Mouse (Mus musculus): Measurements from ENCODE around the gene Hsd17b1. TPM values are rescaled to one million over a fixed set of nuclear protein-coding genes. Genes with fewer than 3 reads are reported as not detected.

Gene Hsd17b1
- polyA plus RNA-seq (2015; fragmentation: Nextera tagmentation; extraction: Ambion mirVana), result 0.13 and 0.26 TPM in 2 replicates

- Histone ChIP-seq H3K27me3 (replicated peaks) (peaks cover 43% of the 10 kb centered on the region), H3K27ac (no peak within 1 kb of the TSS), H3K36me3 (no peaks in the 10 kb centered on the region), H3K4me1 (peaks cover 17% of the 10 kb centered on the region), H3K9me3 (no peaks in the 10 kb centered on the region), H3K4me2 (no peak within 1 kb of the TSS), H3K9ac (no peak within 1 kb of the TSS), H3K4me3 (replicated peaks) (peak within 1 kb of the TSS; percentile 17; the same call in 1 of the 2 replicates)
- WGBS, result 77% methylated on average over 9 of the region's 9 CpGs
- no peak for ATAC-seq (ENCODE audit: insufficient read depth, low FRiP score, low read depth)
Measured at GRCm38 (mm10) chr11:101078121-101078520, at the start of gene Hsd17b1. TSS of gene Hsd17b1 (plus strand) at chr11:101078411.

GRCm38 (mm10) chr11:101029320-101029719, 48.9 kb upstream of the Hsd17b1 start:
- Histone ChIP-seq H3K9me3 (no peaks in the 10 kb centered on the region), H3K4me3 (replicated peaks) (no peak overlapping the region), H3K4me1 (no peaks in the 10 kb centered on the region), H3K27me3 (replicated peaks) (no peaks in the 10 kb centered on the region), H3K4me2 (no peak overlapping the region), H3K36me3 (peaks cover 18% of the 10 kb centered on the region), H3K27ac (no peak overlapping the region), H3K9ac (no peak overlapping the region)
- no peak for ATAC-seq (ENCODE audit: insufficient read depth, low FRiP score, low read depth)
- 94% methylated on average over 8 of the region's 8 CpGs for WGBS

GRCm38 (mm10) chr11:101030136-101030807, 47.9 kb upstream of the Hsd17b1 start:
- H3K9me3 ChIP-seq, result no peaks in the 10 kb centered on the region
- 67% methylated on average over 10 of the region's 10 CpGs for WGBS
- no peaks in the 10 kb centered on the region for H3K4me1 ChIP-seq
- ATAC-seq (ENCODE audit: insufficient read depth, low FRiP score, low read depth), result no peak
- H3K4me3 ChIP-seq (replicated peaks), result no peak overlapping the region
- H3K27me3 ChIP-seq (replicated peaks), result no peaks in the 10 kb centered on the region
- no peak overlapping the region for H3K4me2 ChIP-seq
- H3K27ac ChIP-seq, result no peak overlapping the region
- H3K36me3 ChIP-seq, result peaks cover 24% of the 10 kb centered on the region
- no peak overlapping the region for H3K9ac ChIP-seq

DNA sequence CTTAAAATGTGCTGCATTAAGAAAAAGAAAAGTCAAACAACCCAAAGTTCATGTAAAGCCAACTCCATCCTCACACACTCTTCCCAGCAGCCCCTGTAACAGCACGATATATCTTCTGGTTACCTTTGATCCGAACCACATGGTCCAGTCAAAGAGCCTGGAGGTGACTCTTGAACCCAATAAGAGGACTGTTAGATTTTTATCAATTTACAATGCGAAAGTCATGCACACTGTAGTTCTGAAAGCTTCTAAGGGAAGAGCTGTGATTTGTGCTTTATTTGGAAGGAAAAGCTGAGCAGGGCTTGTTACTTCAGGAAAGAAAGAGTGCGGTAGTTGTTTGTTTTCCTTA, 47.4 kb upstream of the Hsd17b1 start:
- H3K4me3 ChIP-seq (replicated peaks), result no peak overlapping the region
- H3K36me3 ChIP-seq, result peaks cover 24% of the 10 kb centered on the region
- H3K9me3 ChIP-seq, result no peaks in the 10 kb centered on the region
- no peaks in the 10 kb centered on the region for H3K27me3 ChIP-seq (replicated peaks)
- no peak overlapping the region for H3K27ac ChIP-seq
- WGBS, result 73% methylated on average over 4 of the region's 4 CpGs
- H3K4me2 ChIP-seq, result no peak overlapping the region
- no peaks in the 10 kb centered on the region for H3K4me1 ChIP-seq
- no peak overlapping the region for H3K9ac ChIP-seq
- ATAC-seq (ENCODE audit: insufficient read depth, low FRiP score, low read depth), result no peak

- WGBS, result 84% methylated on average over 1 of the region's 1 CpGs
- ATAC-seq (ENCODE audit: insufficient read depth, low FRiP score, low read depth), result no peak
- Histone ChIP-seq H3K36me3 (peaks cover 26% of the 10 kb centered on the region), H3K9me3 (no peaks in the 10 kb centered on the region), H3K4me3 (replicated peaks) (no peak overlapping the region), H3K9ac (no peak overlapping the region), H3K4me2 (no peak overlapping the region), H3K27me3 (replicated peaks) (no peaks in the 10 kb centered on the region), H3K27ac (no peak overlapping the region), H3K4me1 (no peaks in the 10 kb centered on the region)
Measured at GRCm38 (mm10) chr11:101031470-101031869, 46.7 kb upstream of the Hsd17b1 start.

GRCm38 (mm10) chr11:101033856-101034500, 44.2 kb upstream of the Hsd17b1 start:
- no peaks in the 10 kb centered on the region for H3K9me3 ChIP-seq
- H3K4me3 ChIP-seq (replicated peaks), result no peak overlapping the region
- H3K36me3 ChIP-seq, result peaks cover 21% of the 10 kb centered on the region; the same call in 1 of the 2 replicates
- H3K4me1 ChIP-seq, result no peaks in the 10 kb centered on the region
- no peak overlapping the region for H3K4me2 ChIP-seq
- H3K27ac ChIP-seq, result no peak overlapping the region
- no peak for ATAC-seq (ENCODE audit: insufficient read depth, low FRiP score, low read depth)
- no peaks in the 10 kb centered on the region for H3K27me3 ChIP-seq (replicated peaks)
- H3K9ac ChIP-seq, result no peak overlapping the region
- WGBS, result 93% methylated on average over 17 of the region's 17 CpGs

DNA sequence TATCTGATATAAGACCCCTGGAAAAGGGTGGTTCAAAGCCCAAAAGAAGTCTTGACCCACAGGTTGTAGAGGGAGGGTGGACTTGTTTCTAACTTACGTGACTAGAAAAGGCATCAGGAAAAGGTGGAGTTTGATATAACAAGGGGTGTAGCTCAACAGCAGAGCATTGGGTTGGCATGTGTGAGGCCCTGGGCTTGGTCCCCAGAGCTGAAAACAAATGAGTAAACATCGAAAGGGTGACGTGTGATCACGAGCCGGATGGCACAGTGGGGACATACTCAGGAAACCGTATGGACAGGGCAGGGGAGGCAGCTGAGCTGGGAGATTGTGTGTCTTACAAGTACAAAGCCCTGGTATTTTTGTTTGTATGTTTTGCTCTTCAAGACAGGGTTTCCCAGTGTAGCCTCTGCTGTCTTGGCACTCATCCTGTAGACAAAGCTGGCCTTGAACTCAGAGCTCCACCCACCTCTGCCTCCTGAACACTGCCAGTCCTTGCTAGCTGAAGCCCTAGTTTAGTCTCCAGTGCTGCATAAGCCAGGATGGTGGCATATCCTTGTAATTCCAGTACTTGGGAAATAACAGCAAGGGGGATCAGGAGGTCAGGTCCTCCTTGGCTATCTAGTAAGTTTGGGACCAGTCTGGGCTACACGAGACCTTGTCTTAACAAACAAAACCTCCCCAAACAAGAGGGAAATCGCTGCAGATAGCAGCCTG, 43.4 kb upstream of the Hsd17b1 start:
- WGBS, result 90% methylated on average over 8 of the region's 8 CpGs

GRCm38 (mm10) chr11:101035328-101035695, 42.9 kb upstream of the Hsd17b1 start:
- no peak overlapping the region for H3K4me3 ChIP-seq (replicated peaks)
- no peak overlapping the region for H3K9ac ChIP-seq
- no peaks in the 10 kb centered on the region for H3K9me3 ChIP-seq
- WGBS, result 86% methylated on average over 4 of the region's 4 CpGs
- no peaks in the 10 kb centered on the region for H3K27me3 ChIP-seq (replicated peaks)
- H3K4me2 ChIP-seq, result no peak overlapping the region
- H3K4me1 ChIP-seq, result no peaks in the 10 kb centered on the region
- ATAC-seq (ENCODE audit: insufficient read depth, low FRiP score, low read depth), result no peak
- H3K27ac ChIP-seq, result no peak overlapping the region
- H3K36me3 ChIP-seq, result peaks cover 15% of the 10 kb centered on the region; the same call in 1 of the 2 replicates

More for the DNA sequence above, 43.4 kb upstream of the Hsd17b1 start:
- peaks cover 17% of the 10 kb centered on the region; the same call in 1 of the 2 replicates for H3K36me3 ChIP-seq
- no peak overlapping the region for H3K4me3 ChIP-seq (replicated peaks)
- H3K9ac ChIP-seq, result no peak overlapping the region
- H3K27me3 ChIP-seq (replicated peaks), result no peaks in the 10 kb centered on the region
- H3K4me2 ChIP-seq, result no peak overlapping the region
- no peak for ATAC-seq (ENCODE audit: insufficient read depth, low FRiP score, low read depth)
- H3K27ac ChIP-seq, result no peak overlapping the region
- no peaks in the 10 kb centered on the region for H3K4me1 ChIP-seq
- H3K9me3 ChIP-seq, result no peaks in the 10 kb centered on the region

- Histone ChIP-seq H3K27me3 (replicated peaks) (no peaks in the 10 kb centered on the region), H3K9me3 (no peaks in the 10 kb centered on the region), H3K4me1 (no peaks in the 10 kb centered on the region), H3K36me3 (peaks cover 14% of the 10 kb centered on the region; the same call in 1 of the 2 replicates), H3K27ac (no peak overlapping the region), H3K4me2 (no peak overlapping the region), H3K9ac (no peak overlapping the region), H3K4me3 (replicated peaks) (no peak overlapping the region)
- 80% methylated on average over 10 of the region's 10 CpGs for WGBS
- ATAC-seq (ENCODE audit: insufficient read depth, low FRiP score, low read depth), result no peak
Measured at GRCm38 (mm10) chr11:101037795-101038194, 40.4 kb upstream of the Hsd17b1 start.

DNA sequence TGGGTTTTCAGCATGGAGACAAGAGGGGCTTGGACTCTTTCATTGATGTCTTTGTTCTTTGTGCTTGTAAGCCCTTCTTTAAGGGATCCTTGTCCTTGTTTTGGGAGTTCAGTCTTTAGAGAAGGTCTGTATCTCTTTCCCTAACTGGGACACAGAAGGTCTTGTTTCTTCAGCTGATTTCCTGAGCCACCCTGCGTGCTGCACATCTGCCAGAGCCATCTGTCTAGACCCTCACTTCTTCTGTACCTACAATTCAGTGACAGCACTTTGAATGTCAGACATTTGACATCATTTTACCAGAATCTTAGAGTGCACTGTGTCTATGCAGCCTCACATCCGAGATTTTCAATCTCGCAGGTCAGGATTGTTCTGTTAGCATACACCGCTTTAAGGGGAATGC, 32.4 kb upstream of the Hsd17b1 start:
- Histone ChIP-seq H3K4me2 (no peak overlapping the region), H3K9me3 (no peaks in the 10 kb centered on the region), H3K4me1 (no peaks in the 10 kb centered on the region), H3K27ac (no peak overlapping the region), H3K9ac (no peak overlapping the region), H3K4me3 (replicated peaks) (no peak overlapping the region), H3K27me3 (replicated peaks) (no peaks in the 10 kb centered on the region), H3K36me3 (peaks cover 35% of the 10 kb centered on the region)
- no peak for ATAC-seq (ENCODE audit: insufficient read depth, low FRiP score, low read depth)
- 93% methylated on average over 4 of the region's 4 CpGs for WGBS

DNA sequence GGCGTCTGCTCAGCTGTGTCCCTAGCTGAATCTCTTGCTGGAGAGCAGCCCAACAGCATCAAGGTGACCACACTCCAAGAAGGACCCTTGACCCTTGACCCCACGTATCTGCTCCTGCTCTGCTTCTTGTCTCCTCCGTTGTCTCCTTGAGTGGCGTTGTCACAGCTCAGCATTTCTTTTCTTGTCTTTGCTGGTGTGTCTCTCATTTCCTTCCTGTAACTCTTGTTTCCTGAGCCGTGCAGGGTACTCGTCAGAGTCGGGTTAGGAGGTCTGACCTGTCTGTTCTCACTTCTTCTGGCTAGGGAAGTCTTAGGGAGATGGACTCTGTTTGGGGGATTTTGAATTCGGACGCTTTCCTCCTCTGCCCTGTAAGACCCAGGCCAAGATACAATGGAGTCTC, 31.8 kb upstream of the Hsd17b1 start:
- 68% methylated on average over 9 of the region's 9 CpGs for WGBS
- ATAC-seq (ENCODE audit: insufficient read depth, low FRiP score, low read depth), result no peak
- no peak overlapping the region for H3K4me3 ChIP-seq (replicated peaks)
- H3K9ac ChIP-seq, result no peak overlapping the region
- no peak overlapping the region; the same call in 1 of the 2 replicates for H3K27ac ChIP-seq
- H3K27me3 ChIP-seq (replicated peaks), result no peaks in the 10 kb centered on the region
- peaks cover 35% of the 10 kb centered on the region for H3K36me3 ChIP-seq
- H3K9me3 ChIP-seq, result no peaks in the 10 kb centered on the region
- H3K4me2 ChIP-seq, result no peak overlapping the region
- no peaks in the 10 kb centered on the region for H3K4me1 ChIP-seq

DNA sequence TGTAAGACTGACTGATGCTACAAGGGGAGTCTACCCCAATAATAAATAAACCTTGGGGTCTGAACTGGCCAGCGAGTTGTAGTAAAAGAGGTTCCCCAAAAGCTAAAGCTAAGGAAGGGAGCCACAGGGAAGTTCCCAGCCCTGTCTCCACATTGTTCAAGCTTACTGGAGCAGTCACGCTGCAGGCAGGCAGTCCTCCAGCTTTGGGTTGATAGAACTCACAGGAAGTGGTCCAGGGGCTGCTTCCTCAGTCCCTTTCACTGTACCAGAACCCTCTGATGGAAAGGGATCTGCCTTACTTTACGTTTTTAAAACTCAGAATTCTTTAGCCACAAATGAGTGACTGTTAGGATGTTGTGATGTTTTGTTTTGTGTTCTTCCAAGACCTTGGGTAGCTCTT, 30.7 kb upstream of the Hsd17b1 start:
- no peak overlapping the region for H3K4me3 ChIP-seq (replicated peaks)
- H3K27me3 ChIP-seq (replicated peaks), result no peaks in the 10 kb centered on the region
- H3K36me3 ChIP-seq, result peaks cover 30% of the 10 kb centered on the region
- H3K4me2 ChIP-seq, result no peak overlapping the region
- WGBS, result 78% methylated on average over 3 of the region's 3 CpGs
- ATAC-seq (ENCODE audit: insufficient read depth, low FRiP score, low read depth), result no peak
- H3K27ac ChIP-seq, result no peak overlapping the region
- no peak overlapping the region for H3K9ac ChIP-seq
- H3K9me3 ChIP-seq, result no peaks in the 10 kb centered on the region
- no peaks in the 10 kb centered on the region; the same call in 1 of the 2 replicates for H3K4me1 ChIP-seq

Measured in stomach, embryonic 15.5 days (tissue).